Mouse (Mus musculus) spleen, adult 2 months (tissue): ENCODE results near the gene Tas2r109.

Experiments used
- CTCF ChIP-seq: fragments of 200-500 bp; IDR thresholded peaks from 2 replicates; pipeline ENCODE4 v1.5.1; 2011; ENCODE audit warnings: mild to moderate bottlenecking, inconsistent platforms; ENCODE audit not compliant: insufficient read depth, insufficient read length, insufficient replicate concordance; ENCODE audit errors: extremely low read depth
- POLR2A ChIP-seq: fragments of 200-500 bp; IDR thresholded peaks from 2 replicates; pipeline ENCODE4 v1.6.1; 2011; ENCODE audit warnings: low read depth, low read length, inconsistent platforms

GRCm38 (mm10) chr6:132980865-132981264 lies at the start of gene Tas2r109:
- TF ChIP-seq POLR2A (no peak), CTCF (no peak)
